Mouse (Mus musculus): Measurements from ENCODE around the gene Cpeb3.

DNA sequence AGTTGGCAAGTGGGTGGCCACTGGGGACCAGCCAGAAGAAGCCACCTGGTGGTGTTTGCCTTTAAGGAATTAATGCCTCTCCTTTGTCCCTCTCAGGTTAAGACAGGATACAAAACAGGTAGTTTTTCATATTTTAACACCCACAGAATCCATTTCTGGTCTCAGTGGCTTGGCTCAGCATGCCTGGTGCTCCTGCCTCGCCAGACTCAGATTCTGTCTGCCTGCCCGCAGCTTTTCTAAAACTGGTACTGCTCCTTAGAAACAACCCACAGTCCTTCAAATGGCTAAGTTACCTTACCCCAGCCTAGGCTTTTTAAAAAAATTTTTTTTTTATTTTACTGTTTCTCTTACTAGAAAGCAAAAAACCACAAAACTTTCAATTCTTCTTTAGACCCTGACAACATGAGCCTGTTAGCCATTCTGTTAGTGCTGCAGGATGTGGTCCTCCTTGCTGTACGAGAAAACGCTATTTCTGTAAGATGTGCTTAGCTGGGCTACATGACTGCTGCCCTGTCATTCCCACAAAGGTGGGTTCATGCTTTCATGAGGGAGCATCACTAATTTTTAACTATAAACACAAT is 152.3 kb downstream of the Cpeb3 start:
- TF ChIP-seq POLR2A (IDR thresholded peaks at IDR 0.05; ENCODE audit: insufficient read length, low read depth) (no peak), USF1 (IDR thresholded peaks at IDR 0.05; ENCODE audit: low read depth) (no peak), TCF12 (IDR thresholded peaks at IDR 0.05; ENCODE audit: insufficient read depth, poor library complexity, severe bottlenecking) (no peak), MYOG (IDR thresholded peaks at IDR 0.05; ENCODE audit: control insufficient read depth in 1 of 3, insufficient read depth in 1 of 3, insufficient read length in 2 of 3, low read depth in 2 of 3) (no peak), CEBPB (IDR thresholded peaks at IDR 0.05; ENCODE audit: insufficient read depth, poor library complexity, severe bottlenecking) (no peak), POLR2AphosphoS2 (IDR thresholded peaks at IDR 0.05; ENCODE audit: insufficient read length, low read depth) (no peak), SRF (IDR thresholded peaks at IDR 0.05; ENCODE audit: control insufficient read depth, insufficient read length, low read depth) (no peak), REST (IDR thresholded peaks at IDR 0.05; ENCODE audit: insufficient read depth, insufficient read length) (no peak), E2F4 (IDR thresholded peaks at IDR 0.05; ENCODE audit: insufficient read depth) (no peak), MYOD1 (IDR thresholded peaks at IDR 0.05; ENCODE audit: control insufficient read depth in 1 of 3, insufficient read length in 2 of 3, low read depth in 2 of 3) (no peak), MAX (IDR thresholded peaks at IDR 0.05; ENCODE audit: low read depth) (no peak)
